Mouse (Mus musculus): Measurements from ENCODE around the gene Tnfsf15.

GRCm38 (mm10) chr4:63704232-63704631 lies 40.7 kb downstream of the Tnfsf15 start:
- TF ChIP-seq POLR2A (IDR thresholded peaks at IDR 0.05; ENCODE audit: extremely low read depth, insufficient read depth, low read length) (no peak), CTCF (IDR thresholded peaks at IDR 0.05; ENCODE audit: low read depth, low read length) (no peak)
